Mouse (Mus musculus) embryonic facial prominence, embryonic 15.5 days (tissue): ENCODE results near the gene 5730596B20Rik. TPM values are rescaled to one million over a fixed set of nuclear protein-coding genes. Genes with fewer than 3 reads are reported as not detected.

Experiments
- ATAC-seq: fragments of 200-750 bp; cut with Nextera tagmentation; 2 replicates; pipeline ENCODE4 v1.8.0; 2017; ENCODE audit warnings: low read depth, moderate TSS enrichment; ENCODE audit not compliant: insufficient number of reproducible peaks, low FRiP score, low TSS enrichment
- H3K27ac ChIP-seq: fragments of 300-500 bp; sonication (generic); replicated peaks from 2 replicates; pipeline ENCODE4 v1.5.1; 2015; ENCODE audit warnings: mild to moderate bottlenecking, inconsistent platforms
- H3K27me3 ChIP-seq: fragments of 300-500 bp; sonication (generic); 2 replicates; pipeline ENCODE4 v1.6.1; 2015; ENCODE audit warnings: inconsistent platforms
- H3K36me3 ChIP-seq: fragments of 300-500 bp; sonication (generic); 2 replicates; pipeline ENCODE4 v1.6.1; 2015; ENCODE audit warnings: mild to moderate bottlenecking, inconsistent platforms
- H3K4me1 ChIP-seq: fragments of 300-500 bp; sonication (generic); 2 replicates; pipeline ENCODE4 v1.6.1; 2015; ENCODE audit warnings: inconsistent platforms
- H3K4me2 ChIP-seq: fragments of 300-500 bp; sonication (generic); replicated peaks from 2 replicates; pipeline ENCODE4 v1.6.1; 2015; ENCODE audit warnings: mild to moderate bottlenecking, inconsistent platforms
- H3K4me3 ChIP-seq: fragments of 300-500 bp; sonication (generic); replicated peaks from 2 replicates; pipeline ENCODE4 v1.5.1; 2015; ENCODE audit warnings: mild to moderate bottlenecking, inconsistent platforms
- H3K9ac ChIP-seq: fragments of 300-500 bp; sonication (generic); 2 replicates; pipeline ENCODE4 v1.6.1; 2015; ENCODE audit warnings: inconsistent platforms
- H3K9me3 ChIP-seq: fragments of 300-500 bp; sonication (generic); replicated peaks from 2 replicates; pipeline ENCODE4 v1.6.1; 2016; ENCODE audit warnings: inconsistent platforms
- WGBS: fragments of 180-500 bp; shearing (Covaris S2); methylation state at CpG from one replicate; pipeline ENCODE4 v1.1.7; 2015; 5-methylcytosine and 5-hydroxymethylcytosine counted together
- polyA plus RNA-seq: library from polyadenylated mRNA; unstranded; fragments of >200 nt; fragmentation: Nextera tagmentation; extraction: Ambion mirVana; gene quantifications from 2 replicates; pipeline ENCODE4 v1.2.1, GENCODE M21; 2015

5730596B20Rik gene
- polyA plus RNA-seq, 1 experiment from 2014 or later = not detected

GRCm38 (mm10) chr6:52156551-52157200, 20.6 kb upstream of the 5730596B20Rik start:
- H3K9ac ChIP-seq = no peak overlapping the region
- no peak overlapping the region for H3K4me3 ChIP-seq
- WGBS = 4% methylated on average over 20 of the region's 20 CpGs
- peaks cover 98% of the 10 kb centered on the region for H3K27me3 ChIP-seq
- H3K27ac ChIP-seq = no peak overlapping the region
- no peak overlapping the region for H3K4me2 ChIP-seq
- H3K4me1 ChIP-seq = peaks cover 14% of the 10 kb centered on the region
- ATAC-seq = no peak
- no peaks in the 10 kb centered on the region for H3K9me3 ChIP-seq
- no peaks in the 10 kb centered on the region for H3K36me3 ChIP-seq

- Histone ChIP-seq H3K27me3 (peaks cover 96% of the 10 kb centered on the region), H3K4me1 (peaks cover 14% of the 10 kb centered on the region), H3K9ac (no peak overlapping the region), H3K4me3 (peak overlapping the region; percentile 57), H3K36me3 (no peaks in the 10 kb centered on the region), H3K4me2 (peak overlapping the region; percentile 98), H3K9me3 (no peaks in the 10 kb centered on the region), H3K27ac (no peak overlapping the region)
- 2% methylated on average over 32 of the region's 32 CpGs for WGBS
- ATAC-seq = no peak; the same call in 1 of the 2 replicates
Observed at GRCm38 (mm10) chr6:52157466-52158275, 19.6 kb upstream of the 5730596B20Rik start.

GRCm38 (mm10) chr6:52158276-52159051, 18.8 kb upstream of the 5730596B20Rik start, which contains the start of gene Hoxa1:
Hoxa1 (minus strand) TSS chr6:52158317.
- Histone ChIP-seq H3K27ac (no peak within 1 kb of the TSS), H3K36me3 (no peaks in the 10 kb centered on the region), H3K4me2 (peak within 1 kb of the TSS; percentile 98), H3K9ac (peak within 1 kb of the TSS; percentile 26; the same call in 1 of the 2 replicates), H3K9me3 (no peaks in the 10 kb centered on the region), H3K4me1 (peaks cover 14% of the 10 kb centered on the region), H3K27me3 (peaks cover 96% of the 10 kb centered on the region), H3K4me3 (peak within 1 kb of the TSS; percentile 57)
- ATAC-seq = peak; percentile 55
- under 1% methylated on average over 55 of the region's 55 CpGs for WGBS

- Histone ChIP-seq H3K4me1 (peaks cover 14% of the 10 kb centered on the region), H3K9me3 (no peaks in the 10 kb centered on the region), H3K27me3 (peaks cover 97% of the 10 kb centered on the region), H3K4me3 (peak overlapping the region; percentile 57), H3K9ac (no peak overlapping the region), H3K4me2 (peak overlapping the region; percentile 98), H3K36me3 (no peaks in the 10 kb centered on the region), H3K27ac (no peak overlapping the region)
- 6% methylated on average over 12 of the region's 12 CpGs for WGBS
- ATAC-seq = no peak
Observed at GRCm38 (mm10) chr6:52159164-52159761, 18.0 kb upstream of the 5730596B20Rik start.

GRCm38 (mm10) chr6:52159979-52160378, 17.3 kb upstream of the 5730596B20Rik start:
- Histone ChIP-seq H3K4me2 (no peak overlapping the region), H3K4me1 (peaks cover 14% of the 10 kb centered on the region), H3K4me3 (no peak overlapping the region), H3K27me3 (peaks cover 97% of the 10 kb centered on the region), H3K27ac (no peak overlapping the region), H3K9ac (no peak overlapping the region), H3K9me3 (no peaks in the 10 kb centered on the region), H3K36me3 (no peaks in the 10 kb centered on the region)
- 7% methylated on average over 9 of the region's 9 CpGs for WGBS
- no peak for ATAC-seq

GRCm38 (mm10) chr6:52160511-52161335, 16.6 kb upstream of the 5730596B20Rik start:
- H3K9me3 ChIP-seq = no peaks in the 10 kb centered on the region
- no peak overlapping the region for H3K4me2 ChIP-seq
- H3K27ac ChIP-seq = no peak overlapping the region
- H3K36me3 ChIP-seq = no peaks in the 10 kb centered on the region
- H3K27me3 ChIP-seq = peaks cover 97% of the 10 kb centered on the region
- H3K4me3 ChIP-seq = no peak overlapping the region
- H3K4me1 ChIP-seq = peaks cover 14% of the 10 kb centered on the region
- ATAC-seq = no peak
- no peak overlapping the region for H3K9ac ChIP-seq
- WGBS = 4% methylated on average over 30 of the region's 30 CpGs

- H3K4me3 ChIP-seq = no peak overlapping the region
- no peak overlapping the region for H3K4me2 ChIP-seq
- no peaks in the 10 kb centered on the region for H3K36me3 ChIP-seq
- H3K4me1 ChIP-seq = peaks cover 14% of the 10 kb centered on the region
- peaks cover 97% of the 10 kb centered on the region for H3K27me3 ChIP-seq
- no peaks in the 10 kb centered on the region for H3K9me3 ChIP-seq
- no peak for ATAC-seq
- no peak overlapping the region for H3K9ac ChIP-seq
- no peak overlapping the region for H3K27ac ChIP-seq
- WGBS = 10% methylated on average over 8 of the region's 8 CpGs
Observed at GRCm38 (mm10) chr6:52161336-52162092, 15.8 kb upstream of the 5730596B20Rik start.

GRCm38 (mm10) chr6:52162093-52162380, 15.3 kb upstream of the 5730596B20Rik start:
- Histone ChIP-seq H3K27me3 (peaks cover 97% of the 10 kb centered on the region), H3K4me2 (no peak overlapping the region), H3K4me1 (peaks cover 14% of the 10 kb centered on the region), H3K9me3 (no peaks in the 10 kb centered on the region), H3K27ac (no peak overlapping the region), H3K36me3 (no peaks in the 10 kb centered on the region), H3K4me3 (no peak overlapping the region), H3K9ac (no peak overlapping the region)
- WGBS = 15% methylated on average over 1 of the region's 1 CpGs
- no peak for ATAC-seq

- no peak overlapping the region for H3K27ac ChIP-seq
- no peak overlapping the region for H3K9ac ChIP-seq
- no peak for ATAC-seq
- peaks cover 97% of the 10 kb centered on the region for H3K27me3 ChIP-seq
- H3K9me3 ChIP-seq = no peaks in the 10 kb centered on the region
- H3K36me3 ChIP-seq = no peaks in the 10 kb centered on the region
- no peak overlapping the region; the same call in 1 of the 2 replicates for H3K4me2 ChIP-seq
- no peak overlapping the region for H3K4me3 ChIP-seq
- peaks cover 14% of the 10 kb centered on the region for H3K4me1 ChIP-seq
- WGBS = 8% methylated on average over 14 of the region's 14 CpGs
Observed at GRCm38 (mm10) chr6:52162611-52163365, 14.5 kb upstream of the 5730596B20Rik start.
